Mouse (Mus musculus) hindbrain, embryonic 13.5 days (tissue): Measurements from ENCODE around the gene Rcn1. TPM values are rescaled to one million over a fixed set of nuclear protein-coding genes. Genes with fewer than 3 reads are reported as not detected.
A peak's percentile ranks its signal among the peaks of the same experiment; 100 is the strongest.

Experiments
- ATAC-seq: fragments of 200-750 bp; cut with Nextera tagmentation; 2 replicates; pipeline ENCODE4 v1.8.0; 2017; ENCODE audit warnings: moderate TSS enrichment; ENCODE audit not compliant: low FRiP score
- H3K27ac ChIP-seq: fragments of 300-500 bp; sonication (generic); 2 replicates; pipeline ENCODE4 v1.5.1; 2015; ENCODE audit warnings: inconsistent platforms, mild to moderate bottlenecking, moderate library complexity
- H3K27me3 ChIP-seq: fragments of 300-500 bp; sonication (generic); 2 replicates; pipeline ENCODE4 v1.6.1; 2015; ENCODE audit warnings: mild to moderate bottlenecking, inconsistent platforms
- H3K36me3 ChIP-seq: fragments of 300-500 bp; sonication (generic); 2 replicates; pipeline ENCODE4 v1.6.1; 2015; ENCODE audit warnings: mild to moderate bottlenecking, inconsistent platforms
- H3K4me1 ChIP-seq: fragments of 300-500 bp; sonication (generic); replicated peaks from 2 replicates; pipeline ENCODE4 v1.6.1; 2015; ENCODE audit warnings: inconsistent platforms
- H3K4me2 ChIP-seq: fragments of 300-500 bp; sonication (generic); 2 replicates; pipeline ENCODE4 v1.6.1; 2015; ENCODE audit warnings: inconsistent platforms, mild to moderate bottlenecking, moderate library complexity
- H3K4me3 ChIP-seq: fragments of 300-500 bp; sonication (generic); 2 replicates; pipeline ENCODE4 v1.5.1; 2015; ENCODE audit warnings: mild to moderate bottlenecking, inconsistent platforms
- H3K9ac ChIP-seq: fragments of 300-500 bp; sonication (generic); 2 replicates; pipeline ENCODE4 v1.6.1; 2015; ENCODE audit warnings: mild to moderate bottlenecking, inconsistent platforms
- H3K9me3 ChIP-seq: fragments of 300-500 bp; sonication (generic); 2 replicates; pipeline ENCODE4 v1.6.1; 2016; ENCODE audit warnings: inconsistent platforms
- WGBS: fragments of 180-500 bp; shearing (Covaris S2); methylation state at CpG from one replicate; pipeline ENCODE4 v1.1.7; 2015; 5-methylcytosine and 5-hydroxymethylcytosine counted together
- polyA plus RNA-seq: library from polyadenylated mRNA; unstranded; fragments of >200 nt; fragmentation: Nextera tagmentation; extraction: Ambion mirVana; gene quantifications from 2 replicates; pipeline ENCODE4 v1.2.1, GENCODE M21; 2015

Gene Rcn1
- polyA plus RNA-seq, 1 experiment from 2014 or later = 76.3 TPM

DNA sequence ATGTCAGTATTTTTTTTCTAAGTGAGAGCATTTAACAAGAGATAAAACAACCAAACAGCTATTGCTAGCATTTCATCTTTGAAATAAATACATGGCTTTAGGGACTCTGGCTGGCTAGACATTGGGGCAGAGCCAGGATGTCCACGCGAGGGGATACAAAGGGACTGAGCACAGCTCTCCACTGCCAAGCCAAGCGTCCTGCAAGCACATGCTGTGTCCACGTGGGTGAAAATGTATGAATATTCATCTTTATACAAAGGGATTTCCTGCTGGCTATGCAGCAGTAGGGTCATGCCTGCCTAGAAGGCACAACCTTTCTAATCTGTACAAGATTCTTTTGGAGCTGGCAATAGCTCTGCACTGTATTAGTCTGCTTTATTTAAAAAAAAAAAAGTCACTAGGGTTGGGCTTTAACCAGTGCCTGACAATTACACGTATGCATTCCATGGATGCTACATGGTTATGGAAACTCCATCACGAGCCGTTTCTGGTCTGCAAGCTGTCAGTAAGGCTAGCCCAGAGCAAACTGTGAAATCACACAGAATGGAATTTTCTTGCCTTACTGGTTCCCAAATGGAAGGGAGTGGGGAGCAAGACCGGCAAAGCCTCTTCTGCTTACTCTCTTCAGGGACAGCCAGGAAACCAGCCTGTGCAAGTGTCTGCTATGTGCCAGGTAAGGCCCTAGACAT lies 17.7 kb upstream of the Rcn1 start:
- no peak overlapping the region for H3K4me2 ChIP-seq
- no peak overlapping the region for H3K4me3 ChIP-seq
- H3K9ac ChIP-seq = no peak overlapping the region
- H3K4me1 ChIP-seq = peaks cover 19% of the 10 kb centered on the region
- H3K27ac ChIP-seq = no peak overlapping the region
- WGBS = 33% methylated on average over 8 of the region's 8 CpGs
- peak; percentile 65; the same call in 1 of the 2 replicates for ATAC-seq
- H3K9me3 ChIP-seq = no peaks in the 10 kb centered on the region
- no peaks in the 10 kb centered on the region for H3K36me3 ChIP-seq
- peaks cover 15% of the 10 kb centered on the region; the same call in 1 of the 2 replicates for H3K27me3 ChIP-seq

- no peak overlapping the region for H3K9ac ChIP-seq
- H3K27ac ChIP-seq = no peak overlapping the region
- no peak overlapping the region for H3K4me2 ChIP-seq
- H3K9me3 ChIP-seq = no peaks in the 10 kb centered on the region
- no peak overlapping the region for H3K4me3 ChIP-seq
- peaks cover 18% of the 10 kb centered on the region; the same call in 1 of the 2 replicates for H3K27me3 ChIP-seq
- WGBS = 61% methylated on average over 7 of the region's 7 CpGs
- no peaks in the 10 kb centered on the region for H3K36me3 ChIP-seq
- peaks cover 19% of the 10 kb centered on the region for H3K4me1 ChIP-seq
- 0 out of 2 replicates have a peak, but pooled peaks have one; percentile 43 for ATAC-seq
Observed at GRCm38 (mm10) chr2:105416046-105416659, 17.0 kb upstream of the Rcn1 start.

DNA sequence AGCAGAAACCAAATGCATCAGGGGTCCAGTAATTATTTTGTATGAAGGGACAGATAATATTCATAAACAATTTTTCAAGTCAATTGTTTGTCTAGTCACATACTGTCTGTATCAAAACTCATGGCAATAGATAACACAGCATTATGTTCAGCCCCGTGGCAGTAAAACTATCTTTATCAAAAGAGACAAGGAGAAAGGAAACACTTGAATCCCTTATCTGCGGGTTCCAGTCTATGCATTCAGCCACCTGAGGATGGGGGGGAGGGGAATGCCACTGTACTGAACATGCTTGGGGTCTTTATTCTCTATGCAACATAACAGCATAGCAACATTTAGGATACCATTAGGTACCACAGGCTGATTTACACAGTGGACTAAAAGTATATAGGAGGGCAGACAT lies 15.2 kb upstream of the Rcn1 start:
- ATAC-seq = no peak
- H3K9ac ChIP-seq = no peak overlapping the region
- H3K9me3 ChIP-seq = no peaks in the 10 kb centered on the region
- peaks cover 19% of the 10 kb centered on the region for H3K4me1 ChIP-seq
- WGBS = 80% methylated on average over 2 of the region's 2 CpGs
- H3K27ac ChIP-seq = no peak overlapping the region
- H3K27me3 ChIP-seq = peaks cover 19% of the 10 kb centered on the region; the same call in 1 of the 2 replicates
- no peaks in the 10 kb centered on the region for H3K36me3 ChIP-seq
- no peak overlapping the region for H3K4me2 ChIP-seq
- H3K4me3 ChIP-seq = no peak overlapping the region

DNA sequence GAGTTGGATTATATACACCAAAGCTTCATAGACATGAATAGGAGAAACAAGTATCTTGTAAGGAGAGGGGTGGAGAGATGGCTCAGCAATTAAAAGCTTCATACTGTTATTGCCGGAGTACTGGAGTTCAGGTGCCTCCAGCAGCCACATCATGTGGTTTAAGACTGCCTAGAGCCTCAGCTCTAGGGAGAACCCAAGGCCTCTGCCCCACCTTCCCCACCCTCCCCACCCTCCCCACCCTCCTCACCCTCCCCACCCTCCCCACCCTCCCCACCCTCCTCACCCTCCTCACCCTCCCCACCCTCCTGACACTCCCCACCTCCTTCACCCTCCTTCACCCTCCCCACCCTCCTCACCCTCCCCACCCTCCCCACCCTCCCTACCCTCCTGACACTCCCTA lies 10.1 kb upstream of the Rcn1 start:
- H3K9me3 ChIP-seq = no peaks in the 10 kb centered on the region
- 90% methylated on average over 1 of the region's 1 CpGs for WGBS
- H3K36me3 ChIP-seq = no peaks in the 10 kb centered on the region
- no peak overlapping the region for H3K4me2 ChIP-seq
- no peaks in the 10 kb centered on the region for H3K4me1 ChIP-seq
- H3K9ac ChIP-seq = no peak overlapping the region
- no peak overlapping the region for H3K4me3 ChIP-seq
- 0 out of 2 replicates have a peak, but pooled peaks cover 8% of the 10 kb centered on the region for H3K27me3 ChIP-seq
- ATAC-seq = no peak
- H3K27ac ChIP-seq = no peak overlapping the region

DNA sequence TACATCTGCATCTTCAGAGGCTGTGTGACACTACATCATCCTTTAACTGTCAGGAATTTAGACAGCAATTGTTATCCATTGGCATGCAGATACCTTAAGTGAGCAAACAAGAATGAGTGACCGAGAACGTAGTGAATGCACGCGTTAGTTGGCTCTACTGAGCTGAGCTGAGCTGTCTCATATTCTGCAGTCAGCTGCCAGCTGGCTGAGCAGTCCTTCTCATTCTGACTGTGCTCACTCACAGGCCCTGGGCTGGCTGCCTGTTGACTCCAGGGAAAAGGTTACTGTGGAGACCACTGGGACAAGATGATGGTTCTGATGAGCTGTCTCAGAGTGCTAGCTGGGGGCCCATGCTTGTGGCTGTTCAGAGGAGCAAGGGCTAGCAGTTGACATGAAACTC lies 9.4 kb upstream of the Rcn1 start:
- no peaks in the 10 kb centered on the region for H3K4me1 ChIP-seq
- H3K9me3 ChIP-seq = no peaks in the 10 kb centered on the region
- H3K27ac ChIP-seq = no peak overlapping the region
- H3K27me3 ChIP-seq = 0 out of 2 replicates have a peak, but pooled peaks cover 8% of the 10 kb centered on the region
- 54% methylated on average over 4 of the region's 4 CpGs for WGBS
- H3K4me3 ChIP-seq = no peak overlapping the region
- H3K4me2 ChIP-seq = no peak overlapping the region
- no peaks in the 10 kb centered on the region for H3K36me3 ChIP-seq
- H3K9ac ChIP-seq = no peak overlapping the region
- peak; percentile 32; the same call in 1 of the 2 replicates for ATAC-seq

GRCm38 (mm10) chr2:105402180-105402579 lies 3.1 kb upstream of the Rcn1 start:
- Histone ChIP-seq H3K4me2 (no peak overlapping the region), H3K4me3 (no peak overlapping the region), H3K27ac (no peak overlapping the region), H3K36me3 (no peaks in the 10 kb centered on the region), H3K9ac (no peak overlapping the region), H3K4me1 (peaks cover 26% of the 10 kb centered on the region), H3K27me3 (peaks cover 22% of the 10 kb centered on the region), H3K9me3 (no peaks in the 10 kb centered on the region)
- WGBS = 88% methylated on average over 2 of the region's 2 CpGs
- ATAC-seq = no peak

DNA sequence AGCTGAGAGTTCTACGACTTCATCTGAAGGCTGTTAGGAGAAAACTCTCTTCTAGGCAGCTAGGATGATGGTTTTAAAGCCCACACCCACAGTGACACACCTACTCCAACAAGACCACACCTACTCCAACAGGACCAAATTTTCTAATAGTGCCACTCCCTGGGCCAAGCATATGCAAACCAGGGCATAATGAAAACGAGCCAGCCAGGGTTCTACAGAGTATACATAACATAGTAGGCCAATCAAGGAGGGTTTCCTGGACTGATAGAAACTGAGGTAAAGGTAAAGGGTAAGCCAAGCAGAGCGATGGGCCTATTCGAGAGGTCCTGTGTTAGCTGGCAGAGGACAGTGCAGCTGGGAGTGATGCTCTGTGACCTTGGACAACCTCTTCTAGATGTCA lies 1.4 kb upstream of the Rcn1 start:
- H3K9ac ChIP-seq = no peak overlapping the region
- peaks cover 31% of the 10 kb centered on the region for H3K4me1 ChIP-seq
- WGBS = 95% methylated on average over 4 of the region's 4 CpGs
- H3K27ac ChIP-seq = no peak overlapping the region
- peaks cover 22% of the 10 kb centered on the region for H3K27me3 ChIP-seq
- H3K4me3 ChIP-seq = no peak overlapping the region
- H3K4me2 ChIP-seq = no peak overlapping the region
- no peaks in the 10 kb centered on the region for H3K9me3 ChIP-seq
- no peak for ATAC-seq
- H3K36me3 ChIP-seq = no peaks in the 10 kb centered on the region

GRCm38 (mm10) chr2:105398636-105399084 lies 459 bp downstream of the Rcn1 start:
- peak overlapping the region; percentile 83 for H3K9ac ChIP-seq
- peak; percentile 76; the same call in 1 of the 2 replicates for ATAC-seq
- no peaks in the 10 kb centered on the region for H3K36me3 ChIP-seq
- peak overlapping the region; percentile 98 for H3K4me2 ChIP-seq
- peaks cover 31% of the 10 kb centered on the region for H3K4me1 ChIP-seq
- peak overlapping the region; percentile 69 for H3K4me3 ChIP-seq
- peaks cover 18% of the 10 kb centered on the region for H3K27me3 ChIP-seq
- WGBS = under 1% methylated on average over 31 of the region's 31 CpGs
- H3K27ac ChIP-seq = peak overlapping the region; percentile 84
- no peaks in the 10 kb centered on the region for H3K9me3 ChIP-seq

GRCm38 (mm10) chr2:105397446-105398211 lies 1.5 kb downstream of the Rcn1 start:
- peaks cover 18% of the 10 kb centered on the region for H3K27me3 ChIP-seq
- no peak overlapping the region for H3K27ac ChIP-seq
- peak overlapping the region; percentile 83 for H3K9ac ChIP-seq
- peak overlapping the region; percentile 69 for H3K4me3 ChIP-seq
- H3K4me1 ChIP-seq = peaks cover 31% of the 10 kb centered on the region
- peak overlapping the region; percentile 98 for H3K4me2 ChIP-seq
- ATAC-seq = no peak
- no peaks in the 10 kb centered on the region for H3K9me3 ChIP-seq
- H3K36me3 ChIP-seq = no peaks in the 10 kb centered on the region
- 30% methylated on average over 5 of the region's 5 CpGs for WGBS

DNA sequence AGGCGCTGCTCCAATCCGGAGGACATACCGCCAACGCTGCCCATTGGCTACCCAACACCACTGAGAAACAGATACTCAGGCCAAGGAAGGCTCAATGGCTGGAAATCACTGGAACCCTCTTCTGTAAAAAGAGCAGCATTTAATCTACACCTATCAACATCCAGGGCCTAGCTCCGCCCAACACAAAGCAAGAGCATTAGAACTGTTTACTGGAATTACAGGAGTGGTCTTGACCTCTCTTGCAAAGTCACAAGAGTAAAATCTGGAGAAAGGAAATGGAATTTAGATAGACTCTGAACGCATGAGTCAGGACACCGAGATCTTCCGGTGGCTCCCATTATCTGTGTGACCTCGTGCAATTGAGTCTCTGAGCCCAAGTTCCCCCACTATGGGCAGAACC lies 3.1 kb downstream of the Rcn1 start:
- Histone ChIP-seq H3K9me3 (no peaks in the 10 kb centered on the region), H3K36me3 (no peaks in the 10 kb centered on the region; the same call in 1 of the 2 replicates), H3K4me1 (peaks cover 39% of the 10 kb centered on the region), H3K4me2 (no peak overlapping the region), H3K27me3 (peaks cover 18% of the 10 kb centered on the region), H3K27ac (no peak overlapping the region), H3K4me3 (no peak overlapping the region), H3K9ac (no peak overlapping the region)
- ATAC-seq = no peak
- 97% methylated on average over 9 of the region's 9 CpGs for WGBS

DNA sequence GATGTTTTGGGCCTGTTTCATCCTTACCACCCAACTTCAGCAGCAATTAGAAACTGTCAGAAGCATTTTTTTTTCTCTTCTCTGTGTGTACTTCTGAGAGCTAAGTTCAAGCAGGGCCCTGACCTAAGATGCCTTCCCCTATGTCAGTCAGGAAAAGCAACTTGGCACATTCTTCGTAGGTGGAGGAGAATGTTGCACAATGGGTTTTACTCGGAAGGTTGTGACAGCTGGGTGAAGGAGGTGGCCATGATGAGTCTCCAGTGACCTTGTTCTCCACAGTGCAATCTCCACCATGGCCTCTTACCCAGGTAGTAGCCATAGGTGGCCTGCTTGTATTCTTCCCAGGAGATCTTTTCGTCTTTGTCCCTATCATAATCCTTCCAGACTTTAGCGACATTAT lies 4.7 kb downstream of the Rcn1 start:
- no peak overlapping the region for H3K4me2 ChIP-seq
- H3K27ac ChIP-seq = no peak overlapping the region
- no peak for ATAC-seq
- H3K4me3 ChIP-seq = no peak overlapping the region
- H3K27me3 ChIP-seq = peaks cover 9% of the 10 kb centered on the region
- H3K9ac ChIP-seq = no peak overlapping the region
- no peaks in the 10 kb centered on the region; the same call in 1 of the 2 replicates for H3K36me3 ChIP-seq
- H3K9me3 ChIP-seq = no peaks in the 10 kb centered on the region
- 95% methylated on average over 4 of the region's 4 CpGs for WGBS
- peaks cover 33% of the 10 kb centered on the region for H3K4me1 ChIP-seq

DNA sequence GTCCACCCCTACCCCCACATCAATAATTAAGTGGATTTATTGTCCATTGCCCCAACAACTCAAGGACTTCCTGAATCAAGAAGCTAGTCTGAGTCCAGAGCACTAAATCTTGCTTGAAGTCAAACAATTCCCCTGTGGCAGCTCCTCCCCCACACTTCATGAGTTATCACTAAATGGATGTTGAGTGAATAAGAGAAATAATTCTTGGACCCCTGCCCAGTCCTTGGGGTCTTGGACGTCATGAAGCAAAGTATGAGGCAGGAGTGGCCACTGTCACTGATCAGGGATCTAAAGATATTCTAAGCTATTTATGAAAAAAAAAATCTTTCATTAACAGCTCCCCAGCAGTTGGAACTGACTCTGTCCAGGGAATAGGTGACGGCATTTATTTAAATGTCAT lies 6.6 kb downstream of the Rcn1 start:
- WGBS = 69% methylated on average over 2 of the region's 2 CpGs
- Histone ChIP-seq H3K4me2 (no peak overlapping the region), H3K27ac (no peak overlapping the region), H3K4me3 (no peak overlapping the region), H3K27me3 (peaks cover 3% of the 10 kb centered on the region; the same call in 1 of the 2 replicates), H3K9ac (no peak overlapping the region), H3K4me1 (peaks cover 16% of the 10 kb centered on the region), H3K9me3 (no peaks in the 10 kb centered on the region), H3K36me3 (no peaks in the 10 kb centered on the region; the same call in 1 of the 2 replicates)
- no peak for ATAC-seq
